Mouse (Mus musculus) stomach, postnatal 0 days (tissue): ENCODE measurements around the gene P2rx7.

Experiments used
- CTCF ChIP-seq: IDR thresholded peaks from 2 replicates; pipeline ENCODE4 v1.5.1; 2016; ENCODE audit warnings: antibody characterized with exemption, low read depth, mild to moderate bottlenecking, moderate library complexity
- EP300 ChIP-seq: optimal IDR thresholded peaks from 2 replicates; pipeline ENCODE3; 2016; ENCODE audit warnings: antibody characterized with exemption

GRCm38 (mm10) chr5:122643701-122644100, at the start of gene P2rx7:
- TF ChIP-seq CTCF, result no peak
- no peak for TF ChIP-seq EP300
